Mouse (Mus musculus) spleen, embryonic (tissue): ENCODE results near the gene Vps4a.

ENCODE experiments used
- CTCF ChIA-PET: fragments of 350-600 bp; sonication (Branson Sonifier 250); formaldehyde crosslinking; loops from one replicate; lab custom pipeline; 2022; lab: Charles Lee

The Vps4a gene

GRCm38 (mm10) chr8:107048061-107048941 is 17.3 kb downstream of the Vps4a start, which contains the start of gene Pdf:
Gene Pdf, minus strand, starts transcription at chr8:107048614.
- CTCF ChIA-PET: interaction anchor here (1.1 kb wide), 1 partner anchor 9 kb away, joined by 3 read pairs; no protein-coding TSS in a partner anchor

DNA sequence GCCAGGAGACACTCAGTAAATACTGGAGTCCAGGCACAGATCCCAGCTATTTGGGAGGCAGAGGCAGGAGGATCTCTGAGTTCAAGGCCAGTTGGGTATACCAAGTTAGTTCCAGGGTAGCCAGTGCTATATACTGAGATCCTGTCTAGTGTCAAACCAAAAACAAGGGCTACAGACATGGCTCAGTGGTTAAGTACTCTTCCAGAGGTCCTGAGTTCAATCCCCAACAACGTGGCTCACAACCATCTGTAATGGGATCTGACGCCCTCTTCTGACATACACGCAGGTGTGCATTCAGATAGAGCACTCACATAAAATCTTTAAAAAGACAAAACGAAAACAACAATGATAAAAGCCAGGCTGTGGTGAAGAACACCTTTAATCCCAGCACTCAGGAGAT is 18.5 kb downstream of the Vps4a start:
- CTCF ChIA-PET: interaction anchor here (0.7 kb wide), 1 partner anchor 157 kb away, joined by 6 read pairs; no protein-coding TSS in a partner anchor

- CTCF ChIA-PET: no interaction called here
Measured at GRCm38 (mm10) chr8:107052046-107052445, 21.0 kb downstream of the Vps4a start.

DNA sequence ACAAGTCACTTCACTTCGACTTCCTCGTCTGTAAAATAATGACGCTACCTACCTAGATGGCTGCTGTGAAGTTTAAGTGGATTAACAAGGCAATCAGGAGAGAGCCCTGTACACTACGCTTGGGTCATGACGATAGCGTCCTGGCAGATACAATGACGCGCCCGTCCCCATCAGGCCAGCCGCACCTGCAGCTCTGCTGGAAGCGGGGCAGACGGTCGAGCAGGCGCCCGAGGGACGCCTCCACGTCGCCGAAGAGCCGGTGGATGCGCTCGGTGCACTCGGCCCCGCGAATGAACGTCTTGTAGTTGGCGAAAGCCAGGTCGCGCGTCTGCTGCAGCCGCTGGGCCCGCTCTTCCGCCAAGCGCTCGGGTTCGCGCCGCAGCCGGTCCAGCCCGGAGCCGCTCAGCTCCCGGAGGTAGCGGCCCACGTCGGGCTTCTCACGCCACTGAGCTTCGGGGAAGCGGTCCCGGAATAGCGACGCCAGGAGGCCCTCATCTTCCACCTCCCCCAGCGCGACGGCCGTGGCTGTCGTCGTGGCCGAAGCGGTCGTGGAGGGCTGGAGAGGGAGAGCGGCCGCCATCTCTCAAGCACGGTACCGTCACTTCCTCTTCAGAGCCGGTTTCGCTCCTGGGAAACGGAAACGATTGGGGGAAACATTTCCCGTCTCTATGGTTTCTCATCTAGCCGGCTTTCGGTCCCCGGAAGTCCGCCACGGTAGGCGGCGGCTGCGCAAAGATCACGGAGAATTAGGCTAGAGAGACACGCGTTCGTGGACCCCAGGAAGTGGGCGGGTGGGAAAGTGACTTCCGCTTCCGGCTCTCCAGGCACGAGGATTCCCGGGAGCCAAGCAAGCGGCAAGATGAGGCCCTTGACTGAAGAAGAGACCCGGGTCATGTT is 25.3 kb downstream of the Vps4a start, which contains the start of the genes Cog8 and Nip7:
TSS of gene Cog8 (minus strand) at position 614 of the 897 bp plus-strand sequence.
TSS of gene Nip7 (plus strand) at position 802 of the 897 bp plus-strand sequence.
- CTCF ChIA-PET: no interaction called here

DNA sequence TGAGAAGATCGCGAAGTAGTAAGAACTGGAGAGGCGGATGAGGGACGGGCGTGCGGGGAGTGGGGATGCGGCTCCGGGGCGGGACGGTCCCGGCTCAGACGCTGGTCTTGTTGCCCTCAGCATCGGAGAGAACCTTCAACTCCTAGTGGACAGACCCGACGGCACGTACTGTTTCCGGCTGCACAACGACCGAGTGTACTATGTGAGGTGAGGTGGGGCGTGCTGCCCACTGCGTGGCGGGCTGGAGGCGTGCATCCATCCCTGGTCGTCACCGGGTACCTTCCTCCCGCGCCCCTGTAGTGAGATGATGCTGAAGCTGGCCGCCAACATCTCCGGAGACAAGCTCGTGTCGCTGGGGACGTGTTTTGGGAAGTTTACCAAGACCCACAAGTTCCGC is 25.9 kb downstream of the Vps4a start:
- CTCF ChIA-PET: no interaction called here

GRCm38 (mm10) chr8:107062613-107063012 is 31.6 kb downstream of the Vps4a start:
- CTCF ChIA-PET: no interaction called here

DNA sequence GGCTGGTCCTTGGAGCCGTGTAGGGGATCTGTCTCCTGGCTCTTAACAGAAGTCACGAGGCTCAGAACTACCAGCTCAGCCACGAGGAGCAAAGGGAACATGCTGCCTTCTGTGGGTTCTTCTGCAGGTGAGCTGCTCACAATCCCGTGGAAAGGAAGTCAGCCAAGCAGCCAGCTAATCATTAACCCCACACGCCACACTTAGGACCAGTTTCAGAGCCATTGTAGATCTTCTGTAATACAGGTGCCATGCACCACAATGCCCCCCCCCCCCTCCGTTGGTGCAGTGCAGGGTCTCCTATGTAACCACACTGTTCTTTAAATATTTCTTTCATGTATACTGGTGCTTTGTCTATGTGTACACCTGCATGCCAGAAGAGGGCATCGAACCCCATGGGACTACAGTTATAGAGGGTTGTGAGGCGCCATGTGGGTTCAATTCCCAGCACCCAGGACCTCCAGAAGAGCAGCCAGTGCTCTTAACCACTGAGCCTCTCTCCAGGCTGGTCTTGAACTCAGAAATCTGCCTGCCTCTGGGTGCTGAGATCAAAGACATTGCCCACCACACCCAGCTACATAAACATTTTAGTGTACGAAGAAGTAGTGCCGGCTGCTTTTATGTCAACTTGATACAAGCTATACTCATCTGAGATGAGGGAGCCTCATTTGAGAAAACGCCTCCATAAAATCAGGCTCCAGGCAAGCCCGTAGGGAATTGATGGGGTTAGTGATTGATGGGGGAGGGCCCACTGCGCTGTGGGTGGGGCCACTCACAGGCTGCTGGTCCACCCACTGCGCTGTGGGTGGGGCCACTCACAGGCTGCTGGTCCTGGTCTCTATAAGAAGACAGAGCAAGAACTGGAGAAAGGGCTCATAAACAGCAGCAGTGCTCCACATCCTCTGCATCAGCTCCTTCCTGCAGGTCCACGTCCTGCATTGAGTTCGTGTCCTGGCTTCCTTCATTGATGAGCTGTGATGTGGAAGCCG is 34.8 kb downstream of the Vps4a start, which contains the start of gene Tmed6:
TSS of gene Tmed6 (minus strand) at position 134 of the 986 bp plus-strand sequence.
- CTCF ChIA-PET: interaction anchor here (0.6 to 0.7 kb wide), 4 partner anchors 8 to 659 kb away, joined by 3 to 7 read pairs (median 3); no protein-coding TSS in a partner anchor

- CTCF ChIA-PET: interaction anchor here (0.6 kb wide), 1 partner anchor 345 kb away, joined by 5 read pairs; no protein-coding TSS in a partner anchor
Measured at GRCm38 (mm10) chr8:107073706-107074105, 42.7 kb downstream of the Vps4a start.

GRCm38 (mm10) chr8:107074128-107074527 is 43.1 kb downstream of the Vps4a start:
- CTCF ChIA-PET: no interaction called here

DNA sequence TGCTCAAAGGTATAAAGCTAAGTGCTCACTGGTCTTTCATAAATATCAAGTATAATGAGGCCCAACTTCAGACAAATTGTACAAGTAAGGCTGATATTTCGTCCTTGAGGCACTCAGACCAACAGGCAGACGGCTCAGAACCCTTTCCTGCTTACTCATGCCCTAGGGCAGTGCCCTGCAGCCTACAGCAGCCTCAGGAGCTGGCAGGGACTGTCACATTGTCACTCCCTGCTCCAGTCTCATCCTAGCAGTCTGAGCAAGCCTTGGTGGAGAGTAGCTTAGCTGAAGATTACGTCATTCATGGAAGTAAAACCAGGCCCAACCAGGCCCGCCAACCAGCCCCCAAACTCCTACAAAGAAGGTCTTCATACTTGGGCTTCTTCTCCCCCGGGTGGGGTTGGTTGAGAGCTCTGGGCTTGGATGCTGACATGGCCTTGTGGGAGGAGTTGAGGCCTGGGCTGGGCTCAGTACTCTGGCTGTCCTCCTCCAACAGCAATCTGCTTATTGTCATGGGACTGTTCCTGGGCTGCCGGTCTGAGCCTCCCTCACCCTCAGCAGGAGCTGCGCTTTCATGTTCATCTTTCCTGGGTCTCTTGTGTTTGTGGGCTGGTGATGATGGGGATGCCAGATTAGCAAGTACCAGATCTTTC is 45.3 kb downstream of the Vps4a start:
- CTCF ChIA-PET: no interaction called here

- CTCF ChIA-PET: no interaction called here
Measured at GRCm38 (mm10) chr8:107085358-107085757, 54.3 kb downstream of the Vps4a start.

DNA sequence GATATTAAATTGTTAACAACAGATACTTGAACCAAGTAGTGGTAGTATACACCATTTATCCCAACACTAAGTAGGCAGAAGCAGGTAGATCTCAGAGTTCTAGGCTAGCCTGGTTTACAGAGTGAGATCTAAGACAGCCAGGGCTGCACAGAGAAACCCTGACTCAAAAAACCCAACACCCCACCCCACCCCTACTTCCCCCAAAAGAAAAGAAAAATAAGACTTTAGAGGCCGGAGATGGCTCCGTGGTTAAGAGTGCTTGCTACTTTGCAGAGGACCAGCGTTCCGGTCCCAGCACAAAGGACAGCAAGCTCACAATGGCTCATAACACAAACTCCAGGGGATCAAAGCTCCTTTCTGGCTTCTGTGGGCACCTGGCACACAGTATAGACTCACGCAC is 55.0 kb downstream of the Vps4a start:
- CTCF ChIA-PET: interaction anchor here (0.7 kb wide), 1 partner anchor 668 kb away, joined by 3 read pairs; no protein-coding TSS in a partner anchor

DNA sequence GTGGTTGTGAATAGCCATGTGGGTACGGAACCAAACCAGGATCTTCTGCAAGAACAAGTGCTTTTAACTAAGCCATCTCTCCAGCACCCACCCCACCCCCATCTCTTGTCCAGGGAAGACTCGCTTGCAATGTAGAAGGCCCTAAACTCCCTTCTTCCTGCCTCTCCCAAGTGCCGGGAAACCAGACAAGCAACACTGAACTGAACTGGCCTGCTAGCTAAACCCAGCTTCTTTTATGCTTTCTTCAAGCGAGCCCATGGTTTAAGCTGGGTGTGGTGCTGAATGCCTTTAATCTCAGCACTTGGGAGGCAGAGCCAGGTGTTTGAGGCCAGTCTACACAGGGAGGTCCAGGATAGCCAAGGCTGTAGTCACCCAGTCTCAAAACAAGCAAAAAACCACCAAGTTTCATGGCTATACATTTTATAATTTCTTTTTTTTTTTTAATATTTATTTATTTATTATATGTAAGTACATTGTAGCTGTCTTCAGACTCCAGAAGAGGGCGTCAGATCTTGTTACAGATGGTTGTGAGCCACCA is 57.6 kb downstream of the Vps4a start:
- CTCF ChIA-PET: no interaction called here

GRCm38 (mm10) chr8:107090531-107090930 is 59.5 kb downstream of the Vps4a start:
- CTCF ChIA-PET: interaction anchor here (0.6 kb wide), 1 partner anchor 77 kb away, joined by 5 read pairs; no protein-coding TSS in a partner anchor
